Mouse (Mus musculus) cerebellum, postnatal 14 days (tissue): Measurements from ENCODE around the gene Clps.

ENCODE experiments used
- DNase-seq, 2 experiments: peaks; one replicate each; pipeline ENCODE4 v3.0.0; 2021; ENCODE audit warnings: mixed read lengths in 2 of 2

Gene Clps

DNA sequence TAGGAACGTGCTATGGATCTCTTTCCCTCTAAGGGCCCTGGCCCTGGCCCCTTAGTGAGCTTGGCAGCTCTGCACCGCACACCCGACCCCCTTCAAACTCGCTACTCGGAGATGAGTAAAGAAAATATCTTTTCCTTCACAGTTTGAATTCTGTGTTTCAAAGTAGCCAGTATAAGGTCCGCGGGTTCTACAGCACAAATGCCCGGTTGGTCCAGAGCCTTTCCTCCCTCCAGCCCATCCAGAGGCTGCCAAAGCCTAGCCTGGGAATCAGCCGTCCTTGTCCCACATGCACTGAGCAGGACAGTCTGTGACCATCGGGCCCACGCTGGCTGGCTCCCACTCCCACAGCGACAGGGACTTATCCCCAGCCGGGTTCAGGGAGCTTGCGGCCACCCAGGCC, 11.5 kb downstream of the Clps start, which contains the start of gene Clpsl2:
TSS of gene Clpsl2 (plus strand) at position 301 of the 400 bp plus-strand sequence.
- no peak for DNase-seq

DNA sequence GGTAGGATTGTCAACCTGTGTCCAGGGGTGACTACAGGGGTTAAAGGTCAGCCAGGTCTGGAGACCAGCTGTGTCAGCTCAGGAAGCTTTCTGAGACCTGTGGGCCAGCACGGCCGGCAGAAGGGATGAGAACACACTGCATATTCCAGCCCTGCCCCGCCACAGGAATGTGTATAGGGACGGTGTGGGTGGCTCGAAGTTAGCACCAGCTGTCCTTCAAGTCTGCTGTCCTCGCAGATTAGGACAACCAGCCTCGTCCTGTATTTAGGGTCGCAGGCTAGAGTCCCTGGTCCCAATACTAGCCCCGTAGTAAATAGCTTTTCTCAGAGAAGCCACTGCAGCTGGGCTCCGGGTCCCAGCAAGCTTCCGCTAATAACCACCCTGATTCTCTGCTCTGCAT, 12.0 kb downstream of the Clps start:
- DNase-seq, result no peak

DNA sequence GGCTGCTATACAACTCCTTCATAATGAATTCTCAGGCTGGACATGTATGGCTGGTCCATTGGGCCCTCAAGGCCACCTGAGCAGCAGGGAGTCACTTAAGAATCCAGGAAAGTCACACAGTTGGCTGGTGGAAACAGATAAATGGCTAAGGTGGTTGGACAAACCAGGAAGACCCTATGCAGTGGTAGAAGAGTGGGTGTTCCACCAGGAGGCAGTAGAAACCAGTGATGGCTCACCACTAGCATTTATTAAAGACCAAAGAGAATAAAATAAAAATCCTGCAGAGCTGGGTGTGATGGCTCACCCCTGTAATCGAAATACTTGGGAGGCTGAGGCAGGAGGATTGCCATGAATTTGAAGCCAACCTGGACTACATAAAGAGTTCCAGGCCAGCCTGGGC, 13.6 kb downstream of the Clps start:
- no peak for DNase-seq

DNA sequence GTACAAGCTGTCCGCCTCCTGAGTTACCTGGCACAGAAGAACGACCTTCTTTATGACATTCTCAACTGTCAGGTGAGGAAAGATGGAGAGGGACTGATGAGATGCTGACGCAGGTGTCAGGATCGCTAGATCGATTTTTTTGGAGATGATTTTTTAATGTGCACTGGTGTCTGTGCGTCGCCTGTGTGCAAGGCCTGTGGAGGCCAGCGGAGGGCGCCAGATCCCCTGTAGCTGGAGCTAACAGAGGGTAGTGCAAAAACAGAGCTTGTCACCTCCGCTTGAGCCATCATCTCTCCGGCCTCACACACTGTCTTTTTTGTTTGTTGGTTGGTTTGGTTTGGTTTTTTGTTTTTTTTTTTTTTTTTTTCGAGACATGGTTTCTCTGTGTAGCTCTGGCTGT, 22.7 kb downstream of the Clps start:
- DNase-seq, result peak in 1 of 2 experiments; percentile 47

DNA sequence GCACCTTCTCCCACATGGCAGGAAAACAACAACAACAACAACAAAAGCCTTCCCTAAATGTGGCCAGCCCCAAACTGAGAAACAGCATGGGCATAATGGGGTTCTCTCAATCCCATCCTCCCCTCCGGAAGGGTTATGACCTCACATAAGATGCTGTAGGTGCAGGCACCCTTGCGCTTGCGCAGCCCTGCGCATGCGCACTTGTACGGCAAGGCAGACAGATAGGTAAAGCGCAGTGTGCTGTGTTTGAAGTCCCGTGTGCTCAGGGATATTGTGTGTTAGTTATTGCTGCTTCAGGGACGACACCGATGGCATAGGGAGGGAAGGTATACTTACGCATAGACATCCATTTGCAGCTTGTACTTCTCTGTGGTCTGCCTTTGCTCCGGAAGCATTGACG, 27.2 kb downstream of the Clps start:
- no peak for DNase-seq

DNA sequence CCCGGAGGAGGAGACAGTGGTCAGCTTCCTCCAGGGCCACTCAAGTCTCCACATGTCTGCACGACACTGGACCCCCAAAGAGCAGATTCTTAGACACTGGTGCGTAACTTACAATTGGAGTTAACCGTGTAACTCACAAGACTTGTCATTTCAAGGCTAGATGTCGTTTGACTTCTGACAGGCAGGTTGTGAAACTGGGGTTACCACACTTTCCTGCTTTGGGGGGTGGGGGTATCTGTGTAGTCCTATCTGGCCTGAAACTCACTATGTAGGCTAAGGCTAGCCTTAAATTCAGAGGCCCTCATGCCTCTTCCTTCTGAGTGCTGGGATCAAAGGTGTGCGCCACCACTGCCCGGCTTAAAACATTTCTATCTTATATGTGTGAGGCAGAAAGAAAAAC, 28.0 kb downstream of the Clps start:
- no peak for DNase-seq

DNA sequence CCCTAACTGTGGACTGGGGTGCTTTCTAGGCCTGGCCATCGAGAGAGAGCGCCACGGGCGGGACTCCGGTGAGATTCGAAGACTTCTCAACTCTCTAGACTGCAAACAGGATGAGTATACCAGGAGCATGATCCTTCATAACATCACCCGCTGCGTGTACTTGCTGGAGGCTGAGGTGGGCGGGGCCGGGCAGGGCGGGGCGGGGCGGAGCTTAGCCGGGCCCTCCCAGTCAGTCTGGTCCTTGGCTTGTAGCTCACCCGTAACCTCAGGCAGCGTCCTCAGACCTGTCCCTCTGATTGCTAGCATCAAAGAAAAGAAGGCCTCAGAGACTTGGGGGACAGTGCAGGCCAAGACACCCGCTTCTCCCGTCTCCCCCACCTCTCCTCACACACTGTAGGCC, 28.6 kb downstream of the Clps start:
- no peak for DNase-seq

DNA sequence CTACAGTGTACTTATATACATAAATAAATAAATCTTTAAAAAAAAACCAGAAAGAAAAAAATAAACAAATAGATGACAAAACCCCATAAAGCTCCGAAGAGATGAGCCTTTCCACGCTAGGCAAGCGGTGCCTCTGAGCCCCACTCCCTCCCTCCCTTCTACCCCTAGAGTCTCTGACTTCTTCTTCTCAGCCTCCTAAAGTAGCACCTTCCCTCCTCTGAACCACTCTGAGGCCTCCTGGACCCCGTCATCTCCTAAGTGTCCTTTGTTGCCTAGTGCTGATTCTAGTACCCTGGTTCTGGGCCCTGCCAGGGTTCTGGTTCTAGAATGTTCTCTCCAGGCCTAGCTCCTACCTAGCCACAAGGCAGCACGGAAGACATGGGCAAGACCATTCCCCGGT, 30.1 kb downstream of the Clps start, which contains the start of gene Armc12:
TSS of gene Armc12 (plus strand) at position 301 of the 400 bp plus-strand sequence.
- no peak for DNase-seq

DNA sequence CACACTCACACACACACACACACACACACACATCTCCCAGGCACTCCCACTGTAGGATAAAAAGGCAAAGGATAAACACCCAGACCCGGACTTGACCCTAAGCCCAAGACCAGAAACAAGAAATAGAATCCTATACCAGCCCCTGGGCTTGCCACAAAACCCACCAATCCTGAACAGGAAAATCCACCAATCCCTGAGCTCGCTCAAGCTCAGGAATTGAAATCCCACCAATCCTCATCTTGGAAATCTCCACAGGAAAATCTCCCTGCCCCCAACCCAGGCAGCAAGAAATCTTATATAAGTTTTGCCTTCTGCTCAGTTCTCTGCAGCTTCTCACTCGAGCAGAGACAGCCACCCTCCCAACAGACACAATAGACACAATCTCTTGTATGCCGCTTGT, 31.4 kb downstream of the Clps start:
- DNase-seq, result no peak

DNA sequence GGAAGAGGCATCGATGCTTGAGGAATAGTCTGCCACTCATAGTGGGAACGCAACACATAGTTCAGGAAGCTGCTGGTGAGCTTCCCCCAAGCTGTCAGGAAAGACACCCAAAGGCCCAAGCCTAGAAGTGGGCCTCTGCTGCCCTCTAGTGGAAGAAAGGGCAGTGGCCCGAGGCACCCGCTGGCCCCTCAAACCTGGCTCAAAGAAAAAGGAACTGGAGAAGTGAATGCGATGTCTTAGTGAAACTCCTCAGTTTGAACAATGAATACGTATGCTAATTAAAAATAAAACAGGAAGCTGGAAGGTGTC, 32.6 kb downstream of the Clps start:
- peak; percentile 94 for DNase-seq

DNA sequence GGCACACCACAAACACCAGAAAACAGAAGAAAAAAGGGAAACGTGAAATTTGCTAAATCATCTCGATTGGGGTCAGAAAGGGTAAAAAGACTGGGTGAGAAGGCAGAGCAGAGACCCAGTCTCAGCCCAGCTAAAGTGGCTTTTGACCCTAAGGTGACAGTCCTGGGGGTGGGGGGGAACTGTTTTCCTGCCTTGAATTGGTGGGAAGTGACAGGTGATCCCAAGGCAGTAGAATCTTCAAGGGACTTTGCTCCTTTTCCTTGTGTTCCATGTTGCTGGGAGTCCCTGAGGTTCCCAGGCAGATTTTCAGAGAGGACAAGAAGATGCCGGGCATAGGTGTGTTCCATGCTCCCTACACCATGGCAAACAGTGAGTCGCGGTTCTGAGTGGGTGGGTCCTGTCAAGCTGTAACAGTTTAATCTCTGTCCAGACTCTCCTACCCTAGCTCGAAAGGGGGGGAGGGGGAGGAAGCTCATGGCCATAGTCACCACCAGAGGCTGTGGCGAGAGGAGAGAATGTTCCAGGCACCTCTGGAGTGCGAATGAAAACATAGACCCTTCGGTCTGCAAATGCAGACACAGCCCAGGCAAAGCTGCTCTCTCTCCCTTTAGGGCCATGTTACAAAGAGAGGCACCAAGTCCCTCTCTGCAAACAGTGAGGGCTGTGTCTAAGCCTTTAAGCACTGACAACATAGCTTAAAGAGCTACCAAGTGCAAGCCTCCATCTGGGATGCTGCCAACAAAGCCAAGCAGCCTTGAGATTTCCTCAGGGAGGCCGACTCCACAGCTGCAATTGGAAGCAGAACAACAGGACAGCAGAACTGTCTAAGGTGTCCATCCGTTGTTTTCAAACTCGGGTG, 33.2 kb downstream of the Clps start:
- no peak for DNase-seq

DNA sequence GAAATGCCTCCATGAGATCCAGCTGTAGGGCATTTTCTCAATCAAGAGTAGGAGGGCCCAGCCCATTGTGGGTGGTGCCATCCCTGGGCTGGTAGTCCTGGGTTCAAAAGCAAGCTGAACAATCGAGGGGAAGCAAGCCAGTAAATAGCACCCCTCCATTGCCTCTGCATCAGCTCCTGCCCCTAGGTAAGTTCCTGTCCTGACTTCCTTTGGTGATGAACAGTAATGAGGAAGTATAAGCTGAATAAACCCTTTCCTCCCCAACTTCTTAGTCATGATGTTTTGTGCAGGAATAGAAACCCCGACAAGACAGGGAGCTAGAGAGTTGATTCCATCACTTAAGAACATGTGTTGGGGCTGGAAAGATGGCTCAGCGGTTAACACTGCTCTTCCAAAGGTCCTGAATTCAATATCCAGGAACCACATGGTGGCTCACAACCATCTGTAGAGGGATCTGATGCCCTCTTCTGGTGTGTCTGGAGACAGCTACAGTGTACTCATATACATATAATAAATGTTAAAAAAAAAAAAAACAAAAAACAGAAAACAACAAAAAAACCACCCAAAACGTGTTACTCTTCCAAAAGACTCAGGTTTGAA, 35.6 kb downstream of the Clps start:
- no peak for DNase-seq

DNA sequence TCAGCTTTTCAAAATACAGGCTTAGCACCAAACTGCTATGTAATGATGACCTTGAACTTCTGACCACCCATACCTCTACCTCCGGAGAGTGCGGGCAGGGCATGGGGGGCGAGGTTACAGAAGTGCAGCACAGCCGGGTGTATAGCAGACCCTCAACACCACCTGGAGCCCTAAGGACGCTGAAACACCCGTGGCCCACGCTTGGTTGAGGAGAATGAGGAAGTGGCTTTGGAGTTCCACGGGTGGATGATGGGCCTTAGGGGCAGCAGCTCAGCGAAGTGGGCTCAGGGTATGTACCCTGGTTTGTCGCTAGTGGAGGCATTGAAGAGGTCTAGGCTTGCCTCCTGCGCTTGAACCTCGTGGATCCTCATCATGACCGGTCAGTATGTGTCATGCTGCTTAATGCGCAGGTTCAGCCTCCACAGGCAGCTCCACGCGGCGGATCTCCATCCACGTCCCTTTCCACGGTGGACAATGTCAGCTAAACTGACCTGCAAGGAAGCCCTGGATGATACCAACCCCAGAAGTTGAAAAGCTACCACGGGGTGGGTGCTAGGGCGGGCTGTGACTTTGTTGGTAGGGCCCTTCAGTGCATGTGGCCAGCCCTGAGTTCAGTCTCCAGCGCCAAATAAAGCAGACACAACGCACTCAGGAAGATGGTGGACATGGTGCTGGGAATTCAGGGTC, 36.4 kb downstream of the Clps start:
- no peak for DNase-seq

DNA sequence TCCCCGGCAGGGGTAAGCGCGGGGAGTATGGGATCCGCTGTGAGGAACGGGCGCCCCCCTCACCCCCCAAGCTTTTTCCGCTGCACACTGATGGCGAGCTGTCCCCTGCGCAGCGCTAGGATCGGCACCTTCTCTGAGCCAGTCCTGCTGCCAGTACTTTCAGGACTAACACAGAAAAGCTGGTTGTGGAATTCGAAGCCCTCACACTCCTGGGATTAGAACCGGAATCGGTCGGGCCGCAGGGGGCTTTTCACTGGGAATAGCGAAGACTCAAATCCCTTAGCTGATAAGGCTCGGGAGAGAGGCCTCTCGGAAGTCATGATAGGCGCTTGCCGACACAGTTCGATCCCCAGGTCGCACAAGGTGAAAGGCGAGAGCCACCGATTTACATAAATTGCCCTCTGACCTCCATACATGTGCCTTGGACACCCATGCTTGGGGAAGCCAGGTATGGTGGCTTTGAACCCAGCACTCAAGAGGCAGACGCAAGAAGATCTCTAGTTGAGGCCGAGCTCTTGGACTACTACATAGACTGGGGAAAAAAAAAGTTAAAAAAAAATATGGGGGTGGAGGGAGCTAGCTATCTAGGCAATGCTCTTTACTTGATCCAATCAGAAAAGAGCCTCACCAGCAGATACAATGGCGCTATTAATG, 37.1 kb downstream of the Clps start:
- DNase-seq, result no peak

DNA sequence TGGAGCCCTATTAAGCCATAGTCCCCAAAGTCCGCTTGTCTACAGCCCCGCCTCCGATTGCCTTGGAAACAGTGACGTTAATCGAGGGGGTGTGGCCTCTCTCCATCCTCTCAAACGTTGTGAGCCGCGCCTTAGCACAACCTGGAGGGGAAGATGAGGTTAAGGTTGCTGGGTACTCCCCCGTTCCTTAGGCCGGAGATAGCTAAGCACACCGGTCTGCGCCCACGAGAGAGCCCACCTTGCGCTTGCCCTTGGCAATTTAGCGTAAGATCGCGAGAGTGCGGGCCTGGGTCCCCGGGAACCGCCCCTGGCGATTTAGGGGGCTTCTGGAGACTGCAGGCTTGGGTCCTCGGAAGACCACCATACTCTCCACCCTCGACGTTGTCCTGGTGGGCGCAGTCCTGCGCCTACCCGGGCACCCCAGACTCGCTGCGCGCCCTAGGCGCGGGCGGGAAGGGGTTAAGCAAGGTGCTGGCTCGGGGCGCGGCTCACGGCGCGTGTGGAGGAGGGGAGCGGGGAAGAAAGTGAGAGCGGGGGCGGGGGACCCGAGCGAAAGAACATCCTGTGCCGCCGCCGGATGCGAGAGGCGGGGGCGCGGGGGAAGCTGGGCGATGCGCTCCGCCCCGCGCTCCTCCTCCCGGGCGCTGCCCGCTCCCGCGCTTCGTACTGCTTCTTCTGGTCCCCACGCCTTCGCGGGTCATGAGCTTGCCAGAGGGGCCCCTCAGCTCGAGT, 37.8 kb downstream of the Clps start:
- DNase-seq, result peak; percentile 92 to 96

DNA sequence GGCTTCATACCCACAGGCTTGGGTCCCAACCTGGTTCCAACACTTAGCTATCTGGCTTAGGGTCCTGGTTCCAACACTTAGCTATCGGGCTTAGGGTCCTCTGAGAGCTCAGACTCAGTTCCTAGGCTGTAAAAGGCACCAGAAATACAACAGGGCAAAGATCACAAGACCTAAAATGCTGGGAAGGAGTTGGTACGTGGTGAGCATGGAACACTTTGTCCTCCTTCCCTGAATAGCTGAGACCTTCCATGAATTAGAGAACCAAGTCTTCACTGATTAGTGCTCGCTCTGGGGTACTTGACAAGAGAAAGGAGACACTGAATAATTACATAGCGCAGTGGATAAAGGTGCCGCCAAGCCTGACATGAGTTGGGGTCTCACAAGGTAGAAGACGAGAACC, 38.6 kb downstream of the Clps start:
- DNase-seq, result no peak

DNA sequence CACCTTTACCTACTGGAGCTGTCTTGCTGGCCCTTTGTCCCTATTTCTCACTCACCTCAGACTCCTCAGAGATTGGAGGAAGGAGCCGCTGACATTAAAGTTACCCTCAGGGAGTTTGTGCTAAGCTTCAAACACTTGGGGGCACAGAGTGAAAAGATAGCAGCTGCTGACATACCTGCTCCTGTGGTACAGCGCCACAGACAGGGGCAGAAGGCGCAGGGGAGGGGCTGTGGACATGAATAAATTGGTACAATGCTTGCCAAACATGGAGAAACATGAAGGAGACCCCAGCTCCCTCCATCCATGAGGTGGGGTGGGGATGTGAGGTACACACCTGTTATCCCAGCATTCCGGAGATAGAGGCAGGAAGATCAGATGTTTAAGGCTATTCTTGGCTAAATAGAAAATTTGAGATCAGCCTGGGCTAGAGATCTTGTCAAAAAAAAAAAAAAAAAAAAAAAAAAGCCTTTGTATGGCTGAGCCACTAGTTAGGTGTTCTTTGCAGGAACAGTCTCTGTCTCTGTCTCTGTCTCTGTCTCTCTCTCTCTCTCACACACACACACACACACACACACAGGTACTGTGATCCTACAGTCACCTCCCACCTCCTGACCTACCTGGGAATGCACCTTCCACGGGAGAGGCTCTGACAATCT, 39.4 kb downstream of the Clps start:
- no peak for DNase-seq

DNA sequence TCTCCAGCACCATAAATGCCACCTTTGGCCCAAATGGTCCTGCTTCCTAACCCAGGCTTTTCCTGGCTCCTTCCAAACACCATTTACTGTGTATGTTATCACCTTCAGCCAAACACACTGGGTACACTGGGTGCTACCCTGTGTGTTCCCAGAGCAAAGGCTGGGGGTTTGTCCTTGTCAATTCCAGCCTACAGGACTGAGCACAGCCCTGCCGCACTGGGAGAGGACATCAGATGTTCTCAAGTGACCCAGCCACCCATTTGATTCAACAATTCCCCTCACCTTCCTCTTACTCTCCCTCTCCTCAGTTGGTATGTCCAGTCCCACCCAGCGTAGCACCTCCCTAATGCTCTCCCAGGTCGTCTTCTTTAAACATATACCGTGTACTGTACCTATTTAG, 40.0 kb downstream of the Clps start:
- no peak for DNase-seq

DNA sequence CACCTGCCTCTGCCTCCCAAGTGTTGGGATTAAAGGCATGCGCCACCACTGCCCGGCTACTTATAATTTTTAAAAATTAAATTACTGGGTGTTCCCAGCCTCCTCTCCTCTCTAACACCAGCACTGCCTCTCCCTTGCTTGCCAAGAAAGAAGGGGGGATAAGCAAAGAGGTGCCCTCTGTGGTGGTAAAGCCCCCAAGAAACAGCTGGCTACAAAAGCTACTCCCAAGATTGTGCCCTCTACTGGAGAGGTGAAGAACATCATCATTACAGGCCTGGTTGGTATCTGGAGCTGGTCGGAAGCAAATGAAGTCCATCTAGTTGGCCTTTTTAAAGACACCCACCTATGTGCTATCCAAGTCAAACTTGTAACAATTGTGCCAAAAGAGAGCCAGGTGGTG, 40.7 kb downstream of the Clps start:
- no peak for DNase-seq

DNA sequence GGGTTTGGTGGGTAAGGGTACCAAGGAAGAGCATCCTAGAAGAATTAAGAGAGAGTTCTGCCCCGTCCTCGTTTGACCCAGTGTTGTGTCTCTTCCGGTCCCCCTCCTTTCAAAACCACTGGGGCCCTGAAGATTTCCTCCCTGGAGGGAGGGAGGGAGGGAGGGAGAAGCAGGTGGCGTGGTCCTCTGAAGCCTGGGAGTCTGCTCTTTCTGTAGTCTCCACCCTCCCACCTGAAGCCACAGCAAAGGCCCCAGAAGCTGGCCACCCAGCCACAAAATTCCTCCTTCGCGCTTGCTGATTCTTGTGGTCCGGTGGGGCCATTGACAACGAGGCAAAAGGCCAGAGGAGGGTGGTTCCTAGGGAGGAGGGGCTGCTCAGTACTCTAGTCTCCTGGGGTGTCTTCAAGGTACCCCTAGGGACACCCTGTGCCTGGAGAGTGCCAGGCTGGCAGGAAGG, 41.9 kb downstream of the Clps start:
- no peak for DNase-seq

DNA sequence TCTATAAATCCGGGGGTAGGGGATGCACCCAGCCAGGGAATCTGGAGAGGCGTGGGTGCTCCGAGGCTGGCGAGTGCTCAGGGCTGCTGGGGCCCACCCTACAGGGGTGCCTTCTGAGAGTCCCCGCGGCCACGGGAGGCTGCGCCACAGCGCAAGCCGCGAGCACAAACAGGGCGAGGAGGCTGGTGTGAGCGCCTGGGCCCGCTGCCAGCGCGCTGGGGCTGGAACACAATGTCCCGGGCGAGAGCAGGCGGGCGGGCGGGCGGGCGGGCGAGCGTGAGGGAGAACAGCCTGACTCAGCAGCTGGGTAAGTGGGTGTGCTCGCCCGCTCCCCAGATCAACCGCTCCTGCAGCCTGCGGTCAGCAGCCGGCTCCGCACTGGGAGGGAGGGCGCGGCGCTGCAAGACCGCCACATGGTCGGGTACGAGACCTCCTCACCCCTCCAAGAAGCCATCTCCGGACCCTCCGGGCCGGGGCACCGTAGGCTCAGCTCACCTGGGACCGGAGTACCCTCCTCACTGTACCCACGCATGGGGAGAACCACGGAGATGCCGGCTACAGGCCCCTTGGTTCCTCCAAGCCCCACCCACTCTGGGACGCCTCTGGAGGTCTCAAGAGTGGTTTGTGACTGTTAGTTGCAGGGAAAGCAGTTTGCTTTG, 42.5 kb downstream of the Clps start:
- DNase-seq, result peak; percentile 83 to 84
